Mouse (Mus musculus) heart, postnatal 4 days (tissue): Measurements from ENCODE around the gene Slc35b2. TPM values are rescaled to one million over a fixed set of nuclear protein-coding genes. Genes with fewer than 3 reads are reported as not detected.
A peak's percentile ranks its signal among the peaks of the same experiment; 100 is the strongest.

Experiments used
- DNase-seq: peaks from one replicate; pipeline ENCODE4 v3.0.0; 2021
- total RNA-seq, 2 experiments: library from RNA; stranded (reverse); gene quantifications; 2 replicates each; pipeline ENCODE4 v1.2.3; 2021

Slc35b2 gene
- total RNA-seq, 2 experiments from 2014 or later: 37.3 to 39.2 TPM

GRCm38 (mm10) chr17:45545278-45545961 is 18.3 kb upstream of the Slc35b2 start:
- DNase-seq: no peak

- DNase-seq: no peak
These were observed 16.7 kb upstream of the Slc35b2 start for GRCm38 (mm10) chr17:45546941-45547340.

- no peak for DNase-seq
These were observed 16.0 kb upstream of the Slc35b2 start for GRCm38 (mm10) chr17:45547461-45548190.

- no peak for DNase-seq
These were observed 14.8 kb upstream of the Slc35b2 start for GRCm38 (mm10) chr17:45548541-45549512.

- no peak for DNase-seq
These were observed 14.0 kb upstream of the Slc35b2 start, which contains the start of gene Tmem151b for GRCm38 (mm10) chr17:45549617-45550181. Gene Tmem151b, minus strand, starts transcription at chr17:45549677.

GRCm38 (mm10) chr17:45550253-45550652 is 13.4 kb upstream of the Slc35b2 start:
- DNase-seq: no peak

GRCm38 (mm10) chr17:45551249-45551796 is 12.4 kb upstream of the Slc35b2 start:
- DNase-seq: no peak

GRCm38 (mm10) chr17:45551816-45552451 is 11.7 kb upstream of the Slc35b2 start:
- peak; percentile 87 for DNase-seq

- no peak for DNase-seq
These were observed 10.6 kb upstream of the Slc35b2 start for GRCm38 (mm10) chr17:45553065-45553464.

GRCm38 (mm10) chr17:45554420-45554819 is 9.3 kb upstream of the Slc35b2 start:
- DNase-seq: no peak

- DNase-seq: peak; percentile 96
These were observed 8.1 kb upstream of the Slc35b2 start, which contains the start of gene Nfkbie for GRCm38 (mm10) chr17:45555452-45556106. Gene Nfkbie, plus strand, starts transcription at chr17:45555703.

GRCm38 (mm10) chr17:45556107-45556489 is 7.6 kb upstream of the Slc35b2 start:
- no peak for DNase-seq

- no peak for DNase-seq
These were observed 7.0 kb upstream of the Slc35b2 start for GRCm38 (mm10) chr17:45556514-45557245.

- DNase-seq: no peak
These were observed 6.3 kb upstream of the Slc35b2 start for GRCm38 (mm10) chr17:45557246-45557824.

- DNase-seq: no peak
These were observed 5.4 kb upstream of the Slc35b2 start for GRCm38 (mm10) chr17:45557998-45558862.

GRCm38 (mm10) chr17:45559732-45560525 is 3.7 kb upstream of the Slc35b2 start:
- no peak for DNase-seq

- no peak for DNase-seq
These were observed 458 bp upstream of the Slc35b2 start for GRCm38 (mm10) chr17:45563216-45563615.

- DNase-seq: no peak
These were observed 934 bp downstream of the Slc35b2 start for GRCm38 (mm10) chr17:45564531-45565084.
